20 mouse cellular contexts compared by ENCODE assay signal in genomic region chr1:132769559-132769958, GRCm38 (mm10). TPM values are rescaled to one million over a fixed set of nuclear protein-coding genes. Genes with fewer than 3 reads are reported as not detected.
DNase-seq lines count a peak whose midpoint lies in the region; ATAC-seq lines count a peak whose summit lies in the region.
"Had no signal": no experiment of that assay in that cellular context is flagged by ENCODE, and none has a peak within 500 bp of the region (broad histone marks: within the 10 kb centered on the region; RNA-seq: fewer than 3 reads in every experiment).

No protein-coding gene starts in this region.

- H3K4me2 ChIP-seq in forebrain, embryonic 15.5 days (replicated peaks), result no peak overlapping the region
- no peak overlapping the region for H3K4me2 ChIP-seq in forebrain, embryonic 12.5 days
- H3K4me2 ChIP-seq: midbrain, embryonic 13.5 days; neural tube, embryonic 12.5 days had no signal

- H3K4me1 ChIP-seq in forebrain, embryonic 15.5 days, result peaks cover 32% of the 10 kb centered on the region
- peaks cover 23% of the 10 kb centered on the region for H3K4me1 ChIP-seq in forebrain, embryonic 12.5 days
- H3K4me1 ChIP-seq in limb, embryonic 10.5 days, result peaks cover 40% of the 10 kb centered on the region

- ATAC-seq in forebrain, embryonic 15.5 days (replicated peaks), result 0 out of 2 replicates have a peak, but pooled peaks have one; percentile 35
- ATAC-seq in forebrain, embryonic 12.5 days (ENCODE audit: low FRiP score), result no peak
- ATAC-seq: inflammation-experienced regulatory T-cells, adult 6 months; midbrain, embryonic 13.5 days had no signal

- H3K27me3 ChIP-seq in forebrain, embryonic 15.5 days, result no peaks in the 10 kb centered on the region
- H3K27me3 ChIP-seq in forebrain, embryonic 12.5 days, result 0 out of 2 replicates have a peak, but pooled peaks cover 9% of the 10 kb centered on the region
- peaks cover 59% of the 10 kb centered on the region for H3K27me3 ChIP-seq in limb, embryonic 10.5 days (ENCODE audit: low read depth, poor library complexity, severe bottlenecking)
- H3K27me3 ChIP-seq: midbrain, embryonic 13.5 days; neural tube, embryonic 12.5 days had no signal

- H3K36me3 ChIP-seq in forebrain, embryonic 15.5 days, result no peaks in the 10 kb centered on the region
- H3K36me3 ChIP-seq in forebrain, embryonic 12.5 days (replicated peaks), result no peaks in the 10 kb centered on the region
- no peaks in the 10 kb centered on the region for H3K36me3 ChIP-seq in limb, embryonic 10.5 days
- H3K36me3 ChIP-seq: G1E; midbrain, embryonic 13.5 days; neural tube, embryonic 12.5 days had no signal

- peak; percentile 66 for DNase-seq in brain, adult 2 months (ENCODE audit: low read depth, low spot score)
- peak; percentile 16 for DNase-seq in cerebellum, adult 8-10 months
- DNase-seq in layer of hippocampus, adult 18-20 months (ENCODE audit: low spot score in 2 of 2), result peak; percentile 56 to 80
- DNase-seq in limb, embryonic 10.5 days (ENCODE audit: low spot score), result no peak
- no peak for DNase-seq in thymus, adult 18-20 months
- DNase-seq in urinary bladder, adult 2 months (ENCODE audit: low spot score), result no peak
- DNase-seq: adrenal gland, postnatal 36 days; embryo, embryonic 11 days; gastrocnemius, postnatal 36 days; kidney, postnatal 4 days; lung, postnatal 10 days; right cerebral cortex, adult 18-20 months had no signal

- no peaks in the 10 kb centered on the region for H3K9me3 ChIP-seq in forebrain, embryonic 15.5 days
- H3K9me3 ChIP-seq in forebrain, embryonic 12.5 days, result no peaks in the 10 kb centered on the region
- H3K9me3 ChIP-seq in limb, embryonic 10.5 days (replicated peaks), result no peaks in the 10 kb centered on the region
- H3K9me3 ChIP-seq: G1E; midbrain, embryonic 13.5 days; neural tube, embryonic 12.5 days had no signal

- H3K27ac ChIP-seq in forebrain, embryonic 15.5 days (replicated peaks), result peak overlapping the region; percentile 66
- no peak overlapping the region for H3K27ac ChIP-seq in forebrain, embryonic 12.5 days
- no peak overlapping the region for H3K27ac ChIP-seq in limb, embryonic 10.5 days
- H3K27ac ChIP-seq: midbrain, embryonic 13.5 days; neural tube, embryonic 12.5 days; stomach, postnatal 0 days had no signal

- WGBS in forebrain, embryonic 15.5 days, result 55% methylated on average over 3 of the region's 3 CpGs
- WGBS in forebrain, embryonic 12.5 days, result 75% methylated on average over 3 of the region's 3 CpGs
- 81% methylated on average over 3 of the region's 3 CpGs for WGBS in limb, embryonic 10.5 days

- H3K4me3 ChIP-seq in forebrain, embryonic 15.5 days, result no peak overlapping the region
- H3K4me3 ChIP-seq in forebrain, embryonic 12.5 days (replicated peaks), result no peak overlapping the region
- no peak overlapping the region for H3K4me3 ChIP-seq in limb, embryonic 10.5 days
- H3K4me3 ChIP-seq: midbrain, embryonic 13.5 days; neural tube, embryonic 12.5 days had no signal

- no peak overlapping the region for H3K9ac ChIP-seq in forebrain, embryonic 15.5 days (replicated peaks)
- H3K9ac ChIP-seq in forebrain, embryonic 12.5 days, result no peak overlapping the region
- H3K9ac ChIP-seq: midbrain, embryonic 13.5 days; neural tube, embryonic 12.5 days had no signal

RNA-seq across cellular contexts. Expression of gene Nfasc, which starts 28.0 kb away (rescaled TPM):
- 51.5 and 59.0 TPM in 2 replicates for polyA plus RNA-seq in forebrain, embryonic 15.5 days (2015; fragmentation: Nextera tagmentation; extraction: Ambion mirVana)
- 31.9 and 35.5 TPM in 2 replicates for polyA plus RNA-seq in forebrain, embryonic 12.5 days (2016; fragmentation: Nextera tagmentation; extraction: Ambion mirVana)
- 100 to 1,000 TPM; 139 to 143 TPM for total RNA-seq in layer of hippocampus, adult 18-20 months (2021)
- 0.98 and 1.4 TPM in 2 replicates for polyA plus RNA-seq in limb, embryonic 10.5 days (2016; fragmentation: Nextera tagmentation; extraction: Ambion mirVana)
- polyA plus RNA-seq in urinary bladder, adult 2 months (2012; rRNA removed), result 3.3 and 4.7 TPM in 2 replicates
- total RNA-seq: megakaryocyte progenitor cell, adult 5-6 weeks had no signal
- polyA plus RNA-seq: G1E; inflammation-experienced regulatory T-cells, adult 6 months had no signal

Comparison
In these comparisons a context has a peak if more than half of its experiments do, and no peak if none do; other contexts are left out.
1. DNase-seq: peak in brain, adult 2 months (single experiment), cerebellum, adult 8-10 months (single experiment) and layer of hippocampus, adult 18-20 months (2 of 2); none in limb, embryonic 10.5 days (single experiment), thymus, adult 18-20 months (0 of 2) and urinary bladder, adult 2 months (single experiment).